Mouse (Mus musculus) liver, embryonic 14.5 days (tissue): ENCODE measurements around the gene Grap2. TPM values are rescaled to one million over a fixed set of nuclear protein-coding genes. Genes with fewer than 3 reads are reported as not detected.

Experiments used
- ATAC-seq: fragments of 200-750 bp; cut with Nextera tagmentation; 2 replicates; pipeline ENCODE4 v1.8.0; 2017; ENCODE audit warnings: moderate number of reproducible peaks, mild to moderate bottlenecking, moderate library complexity; ENCODE audit not compliant: insufficient read depth
- DNase-seq, 3 experiments: peaks; one replicate each; pipeline ENCODE4 v3.0.0-alpha.2; 2012 to 2013; ENCODE audit warnings: low read depth in 3 of 3, low spot score in 3 of 3
- H3K27ac ChIP-seq: fragments of 300-500 bp; sonication (generic); 2 replicates; pipeline ENCODE4 v1.5.1; 2014; ENCODE audit warnings: moderate library complexity, mild to moderate bottlenecking, control low read depth, inconsistent platforms
- H3K27me3 ChIP-seq: fragments of 300-500 bp; sonication (generic); 2 replicates; pipeline ENCODE4 v1.6.1; 2014; ENCODE audit warnings: mild to moderate bottlenecking, low read length, moderate library complexity; ENCODE audit not compliant: control insufficient read depth, insufficient read depth
- H3K36me3 ChIP-seq: fragments of 300-500 bp; sonication (generic); replicated peaks from 2 replicates; pipeline ENCODE4 v1.6.1; 2014; ENCODE audit warnings: low read depth; ENCODE audit not compliant: control insufficient read depth, insufficient read depth
- H3K4me1 ChIP-seq, 2 experiments: fragments of 200-500 bp in 1 of 2; fragments of 300-500 bp in 1 of 2; sonication (generic) in 1 of 2; replicated peaks; 2 replicates each; pipeline ENCODE4 v1.6.1; 2012 to 2014; ENCODE audit warnings: antibody characterized with exemption in 1 of 2, inconsistent platforms in 1 of 2, low read length in 1 of 2; ENCODE audit not compliant: control insufficient read depth in 2 of 2, insufficient read depth in 2 of 2
- H3K4me2 ChIP-seq: fragments of 300-500 bp; sonication (generic); 2 replicates; pipeline ENCODE4 v1.6.1; 2014; ENCODE audit warnings: low read depth, mild to moderate bottlenecking, control low read depth, moderate library complexity
- H3K4me3 ChIP-seq, 2 experiments: fragments of 200-500 bp in 1 of 2; fragments of 300-500 bp in 1 of 2; sonication (generic) in 1 of 2; 2 replicates each; pipeline ENCODE4 v1.5.1; 2012 to 2014; ENCODE audit warnings: low read depth in 2 of 2, low read length in 2 of 2, mild to moderate bottlenecking in 2 of 2, control low read depth in 1 of 2, inconsistent platforms in 1 of 2, moderate library complexity in 1 of 2; ENCODE audit not compliant: insufficient read depth in 1 of 2
- H3K9ac ChIP-seq: fragments of 300-500 bp; sonication (generic); replicated peaks from 2 replicates; pipeline ENCODE4 v1.6.1; 2014; ENCODE audit warnings: mild to moderate bottlenecking, control low read depth, moderate library complexity
- H3K9me3 ChIP-seq: fragments of 300-500 bp; sonication (generic); 2 replicates; pipeline ENCODE4 v1.6.1; 2016; ENCODE audit warnings: low read length, mixed read lengths; ENCODE audit not compliant: control insufficient read depth
- CTCF ChIP-seq: IDR thresholded peaks from 2 replicates; pipeline ENCODE4 v1.5.1; 2016; ENCODE audit warnings: antibody characterized with exemption, low read depth, control low read depth
- EP300 ChIP-seq: IDR thresholded peaks from 2 replicates; pipeline ENCODE4 v1.6.1; 2016; ENCODE audit warnings: antibody characterized with exemption, low read depth
- whole genome bisulfite sequencing: fragments of 180-500 bp; shearing (Covaris S2); extraction: QIAGEN DNeasy Blood & Tissue Kit; methylation state at CpG from one replicate; pipeline ENCODE4 v1.1.7; 2014; ENCODE audit not compliant: insufficient replicate concordance; 5-methylcytosine and 5-hydroxymethylcytosine counted together
- polyA plus RNA-seq, 2 experiments: library from polyadenylated mRNA; depleted of rRNA in 1 of 2; stranded (reverse) in 1 of 2; unstranded in 1 of 2; fragments of >200 nt; fragmentation: Nextera tagmentation in 1 of 2; extraction: Ambion mirVana in 1 of 2; gene quantifications; 2 replicates each; pipeline versions ENCODE4 v1.2.1 to v1.2.3; 2012 to 2014

Gene Grap2
- polyA plus RNA-seq, 2 experiments, result 8.7 to 21.8 TPM

DNA sequence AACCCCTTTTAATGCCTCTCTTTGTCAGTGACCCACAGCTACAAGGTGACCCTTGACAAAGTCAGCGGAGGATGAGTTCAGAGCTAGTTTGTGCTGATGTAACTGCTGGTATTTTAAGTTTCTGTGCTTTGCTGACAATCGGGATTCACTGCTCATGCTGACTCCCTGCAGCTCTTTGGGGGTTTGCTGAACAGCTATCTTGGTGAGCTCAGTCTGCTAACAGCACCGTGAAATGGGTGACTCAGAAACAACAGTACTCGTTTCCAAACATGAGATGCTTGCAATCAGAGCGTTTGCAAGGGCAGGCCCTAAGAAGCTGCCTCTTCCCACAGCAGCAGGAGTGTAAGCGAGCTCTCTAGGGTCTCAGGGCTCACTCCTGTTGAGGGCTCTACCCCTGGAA lies 39.1 kb upstream of the Grap2 start:
- Histone ChIP-seq H3K9ac (peak overlapping the region; percentile 72), H3K4me1 (peaks cover 34 to 39% of the 10 kb centered on the region in 2 experiments), H3K9me3 (no peaks in the 10 kb centered on the region), H3K36me3 (no peaks in the 10 kb centered on the region), H3K4me3 (no peak overlapping the region), H3K27me3 (no peaks in the 10 kb centered on the region), H3K4me2 (no peak overlapping the region; the same call in none of the 2 replicates), H3K27ac (peak overlapping the region; percentile 93)
- ATAC-seq, result no peak
- WGBS, result 69% methylated on average over 6 of the region's 6 CpGs
- no peak for DNase-seq
- TF ChIP-seq EP300, result no peak
- TF ChIP-seq CTCF, result no peak

DNA sequence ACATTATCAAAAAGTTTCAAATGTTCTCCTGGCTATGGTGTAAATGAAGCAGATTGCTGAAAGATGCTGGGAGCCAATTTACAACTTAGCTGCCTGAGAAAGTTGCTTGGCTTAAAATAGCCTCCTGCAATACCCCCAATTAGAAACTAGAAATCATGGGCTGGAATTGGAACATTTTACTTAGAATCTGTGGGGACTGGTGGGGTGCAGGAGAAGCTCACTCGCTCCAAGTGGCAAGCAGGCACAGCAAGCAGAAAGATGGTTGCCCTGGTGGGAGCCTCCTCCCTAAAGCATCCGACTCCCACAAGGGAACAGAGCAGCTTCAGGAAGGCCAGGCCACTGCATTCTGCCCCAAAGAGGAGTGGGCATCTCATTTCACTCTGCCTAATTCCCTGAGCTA lies 36.3 kb upstream of the Grap2 start:
- Histone ChIP-seq H3K9me3 (no peaks in the 10 kb centered on the region), H3K9ac (no peak overlapping the region), H3K27ac (no peak overlapping the region), H3K4me2 (no peak overlapping the region), H3K4me3 (no peak overlapping the region), H3K4me1 (peaks cover 32 to 35% of the 10 kb centered on the region in 2 experiments), H3K27me3 (no peaks in the 10 kb centered on the region), H3K36me3 (no peaks in the 10 kb centered on the region)
- WGBS, result 67% methylated on average over 2 of the region's 2 CpGs
- no peak for DNase-seq
- ATAC-seq, result no peak
- TF ChIP-seq EP300, result no peak
- no peak for TF ChIP-seq CTCF

DNA sequence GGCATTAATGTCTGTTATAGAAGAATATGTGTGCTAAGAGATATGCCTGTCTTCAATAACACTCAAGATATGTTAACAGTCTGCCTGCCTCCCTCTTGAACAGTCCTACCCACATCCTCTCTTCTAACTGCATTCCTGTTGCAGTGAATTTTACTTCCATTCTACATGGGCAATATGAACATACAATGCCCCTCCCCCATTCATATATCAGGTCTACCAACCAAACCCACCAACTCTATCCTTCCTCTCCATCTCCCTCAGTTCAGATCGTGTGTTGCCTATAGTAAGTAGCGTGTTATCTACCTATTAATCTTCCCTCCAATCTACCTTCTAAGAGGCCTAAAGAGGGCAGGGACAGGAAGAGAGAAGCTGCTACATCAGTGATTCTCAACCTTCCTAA lies 34.3 kb upstream of the Grap2 start:
- no peak overlapping the region for H3K4me3 ChIP-seq
- ATAC-seq (no peak), DNase-seq (no peak)
- WGBS, result 43% methylated on average over 2 of the region's 2 CpGs
- H3K4me1 ChIP-seq, result peaks cover 15 to 19% of the 10 kb centered on the region in 2 experiments
- TF ChIP-seq EP300, result no peak
- no peak for TF ChIP-seq CTCF
- H3K4me2 ChIP-seq, result no peak overlapping the region
- H3K36me3 ChIP-seq, result no peaks in the 10 kb centered on the region
- no peaks in the 10 kb centered on the region for H3K9me3 ChIP-seq
- no peak overlapping the region for H3K9ac ChIP-seq
- H3K27me3 ChIP-seq, result no peaks in the 10 kb centered on the region
- H3K27ac ChIP-seq, result no peak overlapping the region

DNA sequence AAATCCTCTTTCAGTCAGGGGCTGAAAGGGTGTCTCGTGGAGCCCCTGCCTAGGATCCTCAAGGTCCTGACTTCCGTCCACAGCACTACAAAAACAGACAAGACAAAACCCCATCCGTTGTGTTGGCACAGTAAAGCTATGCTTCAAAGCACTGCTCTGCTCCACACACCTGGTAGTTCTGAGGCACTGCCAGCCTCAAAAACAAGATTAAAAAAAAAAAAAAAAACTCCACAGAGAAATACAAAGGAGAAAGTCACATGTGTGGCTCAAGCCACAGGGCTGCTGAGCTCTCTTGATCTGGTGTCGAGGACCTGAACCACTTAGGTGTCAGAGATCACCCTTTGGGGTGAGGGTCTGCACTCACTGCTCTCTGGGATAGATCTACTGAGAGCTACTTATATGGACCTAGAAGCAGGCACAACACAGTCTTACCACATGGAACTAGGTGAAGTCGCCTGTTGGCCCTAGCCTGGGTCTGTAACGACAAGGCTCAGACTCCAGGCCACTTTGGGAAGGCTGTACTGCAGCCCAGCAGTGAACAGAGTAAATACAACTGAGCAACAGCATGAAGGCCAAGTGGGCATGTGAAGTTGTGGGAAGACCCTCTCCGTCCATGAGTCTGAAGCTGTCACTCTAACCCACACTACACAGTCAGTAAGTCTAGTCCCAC lies 33.6 kb upstream of the Grap2 start:
- ATAC-seq (no peak), DNase-seq (no peak)
- no peak overlapping the region for H3K4me3 ChIP-seq
- TF ChIP-seq EP300 (no peak), CTCF (no peak)
- H3K27me3 ChIP-seq, result no peaks in the 10 kb centered on the region
- no peaks in the 10 kb centered on the region for H3K36me3 ChIP-seq
- 66% methylated on average over 7 of the region's 7 CpGs for WGBS
- peaks cover 9 to 13% of the 10 kb centered on the region in 2 experiments for H3K4me1 ChIP-seq
- H3K27ac ChIP-seq, result no peak overlapping the region
- H3K9ac ChIP-seq, result no peak overlapping the region
- H3K4me2 ChIP-seq, result no peak overlapping the region
- H3K9me3 ChIP-seq, result no peaks in the 10 kb centered on the region

DNA sequence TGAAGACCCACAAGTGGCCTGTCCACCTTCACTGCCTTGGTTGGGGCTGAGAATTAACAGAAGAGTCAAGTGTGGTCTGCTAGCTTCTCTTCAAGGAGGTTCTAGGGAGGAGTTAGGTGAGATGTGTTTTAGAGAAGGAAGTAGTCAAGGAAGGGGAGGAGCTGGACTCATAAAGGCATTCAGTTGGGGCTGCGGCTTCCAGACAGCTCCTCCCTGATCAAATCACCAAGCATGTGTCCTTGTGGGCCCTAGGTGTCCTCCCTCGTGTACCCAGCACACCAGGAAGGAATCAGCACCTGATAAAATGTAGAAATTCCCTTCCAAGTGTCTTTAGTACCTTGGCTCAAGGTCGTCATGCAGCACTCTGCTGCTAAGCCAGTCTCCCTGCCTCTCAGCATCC lies 28.3 kb upstream of the Grap2 start:
- H3K4me1 ChIP-seq, result peaks cover 13 to 16% of the 10 kb centered on the region in 2 experiments
- H3K9me3 ChIP-seq, result no peaks in the 10 kb centered on the region
- no peak overlapping the region for H3K4me2 ChIP-seq
- no peaks in the 10 kb centered on the region for H3K36me3 ChIP-seq
- 18% methylated on average over 3 of the region's 3 CpGs for WGBS
- no peak overlapping the region for H3K9ac ChIP-seq
- no peak overlapping the region for H3K27ac ChIP-seq
- ATAC-seq, result no peak
- no peak overlapping the region for H3K4me3 ChIP-seq
- TF ChIP-seq EP300 (no peak), CTCF (no peak)
- no peaks in the 10 kb centered on the region; the same call in 1 of the 2 replicates for H3K27me3 ChIP-seq
- DNase-seq, result no peak
